Mouse (Mus musculus) layer of hippocampus, adult 2 months (tissue): Measurements from ENCODE around the gene Jph3. TPM values are rescaled to one million over a fixed set of nuclear protein-coding genes. Genes with fewer than 3 reads are reported as not detected.
A peak's percentile ranks its signal among the peaks of the same experiment; 100 is the strongest.

ENCODE experiments used
- DNase-seq, 2 experiments: peaks; one replicate each; pipeline ENCODE4 v3.0.0; 2022; ENCODE audit warnings: low spot score in 2 of 2
- H3K27ac ChIP-seq: fragments of 200-600 bp; 2 replicates; pipeline ENCODE4 v1.8.1; 2022
- H3K4me3 ChIP-seq: fragments of 200-600 bp; 2 replicates; pipeline ENCODE4 v1.8.1; 2022; ENCODE audit warnings: mild to moderate bottlenecking
- CTCF ChIP-seq: fragments of 200-600 bp; conservative IDR thresholded peaks from 2 replicates; pipeline ENCODE4 v1.8.1; 2022; ENCODE audit warnings: antibody characterized with exemption, mild to moderate bottlenecking, moderate library complexity
- total RNA-seq, 2 experiments: library from RNA; stranded (reverse); gene quantifications; 2 replicates each; pipeline ENCODE4 v1.2.3; 2021

Jph3 gene
- total RNA-seq, 2 experiments from 2014 or later = 318 to 346 TPM

DNA sequence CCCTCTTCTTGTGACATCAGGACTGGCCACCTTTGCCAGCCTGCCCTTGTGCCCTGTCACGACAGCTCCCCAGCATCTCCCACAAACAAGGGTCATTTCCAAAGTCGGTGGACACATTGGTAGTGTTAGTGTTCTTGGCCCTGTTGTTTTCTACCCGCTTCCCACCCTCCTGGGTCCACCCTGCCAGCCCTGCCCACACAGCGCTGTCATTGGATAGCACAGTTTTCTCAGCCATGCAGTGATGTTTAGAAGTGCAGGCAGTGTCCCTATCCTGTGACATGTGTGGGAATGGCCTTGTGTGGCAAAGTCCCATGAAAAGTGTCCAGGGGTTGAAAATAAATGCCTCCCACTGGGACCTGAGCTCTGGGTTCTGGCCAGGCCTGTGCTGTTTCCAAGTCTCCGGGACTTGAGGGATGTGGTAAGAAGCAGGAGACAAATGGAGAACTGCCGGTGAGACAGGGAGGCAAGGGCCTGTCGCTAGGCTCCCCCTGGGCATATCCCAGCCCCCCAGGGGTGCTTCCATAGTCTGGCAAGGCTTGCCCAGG lies 36.2 kb downstream of the Jph3 start:
- Histone ChIP-seq H3K27ac (0 out of 2 replicates have a peak overlapping the region, but pooled peaks have one; percentile 3), H3K4me3 (no peak overlapping the region)
- no peak for DNase-seq
- TF ChIP-seq CTCF = no peak

DNA sequence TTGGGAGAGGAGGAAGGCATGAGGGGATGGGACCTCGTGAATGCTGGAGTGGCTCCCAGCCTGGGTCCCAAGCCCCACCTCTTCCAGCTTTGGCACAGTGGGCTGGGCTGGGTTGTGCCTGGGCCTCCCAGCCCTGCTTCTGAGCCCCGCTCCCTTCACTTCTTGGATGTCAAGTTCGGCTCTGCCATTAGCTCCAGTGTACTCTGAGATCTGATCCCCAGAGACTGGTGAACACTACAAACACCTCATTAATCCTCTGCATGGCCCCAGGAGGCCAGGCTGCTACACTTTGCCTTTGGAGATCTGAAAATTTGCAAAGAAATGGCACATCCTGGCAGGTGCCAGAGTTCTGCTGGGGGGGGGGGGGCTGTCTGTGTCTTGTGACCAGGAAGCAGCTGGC lies 39.7 kb downstream of the Jph3 start:
- no peak for DNase-seq
- TF ChIP-seq CTCF = no peak
- H3K27ac ChIP-seq = 0 out of 2 replicates have a peak overlapping the region, but pooled peaks have one; percentile 5
- H3K4me3 ChIP-seq = no peak overlapping the region

DNA sequence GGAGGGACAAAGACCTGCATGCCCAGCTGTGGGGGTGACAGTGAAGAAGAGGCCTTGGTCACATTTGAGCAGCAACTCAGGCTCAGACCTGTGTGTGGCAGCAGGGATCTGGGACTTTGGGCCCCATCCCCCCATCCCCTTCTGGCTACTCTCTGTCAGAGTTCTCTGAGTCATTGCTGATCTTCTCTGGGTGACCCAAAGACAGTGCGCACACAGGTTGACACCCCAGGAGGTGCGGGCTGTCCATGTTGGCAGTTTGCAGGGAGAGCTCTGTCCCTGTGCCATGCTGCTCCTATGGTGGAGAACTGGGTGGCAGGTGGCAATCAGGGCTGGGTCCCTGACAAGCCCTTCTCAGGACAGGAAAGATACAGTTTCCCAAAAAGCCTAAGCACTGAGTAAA lies 40.2 kb downstream of the Jph3 start:
- no peak for DNase-seq
- TF ChIP-seq CTCF = no peak
- peak overlapping the region; percentile 5; the same call in 1 of the 2 replicates for H3K27ac ChIP-seq

GRCm38 (mm10) chr8:121770845-121771752 lies 41.7 kb downstream of the Jph3 start:
- H3K4me3 ChIP-seq = no peak overlapping the region

More for the DNA sequence above, 40.2 kb downstream of the Jph3 start:
- H3K4me3 ChIP-seq = no peak overlapping the region

DNA sequence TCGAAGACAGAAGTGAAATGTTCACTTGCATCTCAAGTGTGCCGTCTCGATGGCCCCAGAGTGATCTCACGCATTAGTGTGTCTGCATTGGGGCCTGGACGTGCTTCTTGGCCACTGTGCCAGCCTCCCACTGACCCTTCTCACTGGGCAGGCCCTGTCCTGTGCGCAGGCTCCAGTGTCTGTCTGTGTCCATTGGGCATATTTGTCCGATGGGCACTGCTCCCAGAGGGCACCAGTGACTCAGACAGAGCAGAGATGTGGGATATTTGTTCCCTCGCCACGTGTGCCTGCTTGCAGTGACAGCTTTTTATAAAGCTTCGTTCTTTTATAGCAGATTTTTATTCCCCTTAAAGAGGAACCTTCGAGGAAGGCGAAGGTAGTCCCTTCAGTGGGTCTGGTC lies 44.5 kb downstream of the Jph3 start:
- Histone ChIP-seq H3K27ac (no peak overlapping the region), H3K4me3 (no peak overlapping the region)
- DNase-seq = no peak
- no peak for TF ChIP-seq CTCF

More at GRCm38 (mm10) chr8:121770845-121771752, 41.7 kb downstream of the Jph3 start:
- no peak for DNase-seq
- H3K27ac ChIP-seq = peak overlapping the region; percentile 73
- TF ChIP-seq CTCF = no peak

GRCm38 (mm10) chr8:121782493-121782892 lies 53.1 kb downstream of the Jph3 start:
- no peak for DNase-seq

DNA sequence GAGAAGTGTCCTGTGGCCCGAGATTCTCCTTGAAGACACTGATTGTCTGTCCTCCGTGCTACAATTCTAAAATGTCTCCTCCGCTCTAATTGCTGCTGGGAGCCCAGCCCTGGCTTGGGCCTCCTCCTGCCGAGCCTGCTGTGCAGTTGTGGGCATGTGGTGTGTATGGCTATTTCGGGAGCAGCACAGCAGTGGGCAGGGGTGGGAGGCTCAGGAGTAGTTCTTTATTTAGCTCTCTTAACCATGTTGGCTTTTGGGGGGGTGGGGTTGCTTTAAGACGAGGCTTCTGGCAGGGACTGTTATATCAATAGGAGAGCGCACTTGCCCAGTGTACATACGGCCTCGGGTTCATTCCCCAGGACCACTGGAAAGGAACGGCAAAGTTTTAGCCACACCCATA lies 57.1 kb downstream of the Jph3 start:
- Histone ChIP-seq H3K27ac (peak overlapping the region; percentile 64; the same call in 1 of the 2 replicates), H3K4me3 (no peak overlapping the region; the same call in 1 of the 2 replicates)
- DNase-seq = peak in 1 of 2 experiments; percentile 50
- TF ChIP-seq CTCF = no peak

More at GRCm38 (mm10) chr8:121782493-121782892, 53.1 kb downstream of the Jph3 start:
- Histone ChIP-seq H3K27ac (no peak overlapping the region), H3K4me3 (no peak overlapping the region)
- TF ChIP-seq CTCF = no peak

DNA sequence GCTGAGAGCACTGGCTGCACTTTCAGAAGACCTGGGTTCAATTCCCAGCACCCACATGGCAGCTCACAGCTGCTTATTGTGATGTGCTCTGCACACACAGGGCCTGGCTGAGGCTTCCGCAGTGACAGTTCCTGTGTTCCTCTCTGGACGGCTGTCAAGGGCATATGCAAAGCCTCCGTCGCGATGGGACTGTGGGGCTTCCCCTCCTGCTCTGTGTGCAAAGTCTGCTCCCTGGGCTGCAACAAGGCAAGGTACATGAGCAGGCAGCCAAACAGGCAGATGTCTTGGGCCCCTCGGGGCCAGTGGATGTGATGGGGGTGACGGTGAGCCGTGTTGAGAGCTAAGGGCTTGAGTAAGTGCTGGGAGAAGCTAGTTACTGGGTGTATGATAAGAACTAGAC lies 59.4 kb downstream of the Jph3 start:
- TF ChIP-seq CTCF = no peak
- H3K4me3 ChIP-seq = no peak overlapping the region
- no peak overlapping the region for H3K27ac ChIP-seq
- DNase-seq = no peak

DNA sequence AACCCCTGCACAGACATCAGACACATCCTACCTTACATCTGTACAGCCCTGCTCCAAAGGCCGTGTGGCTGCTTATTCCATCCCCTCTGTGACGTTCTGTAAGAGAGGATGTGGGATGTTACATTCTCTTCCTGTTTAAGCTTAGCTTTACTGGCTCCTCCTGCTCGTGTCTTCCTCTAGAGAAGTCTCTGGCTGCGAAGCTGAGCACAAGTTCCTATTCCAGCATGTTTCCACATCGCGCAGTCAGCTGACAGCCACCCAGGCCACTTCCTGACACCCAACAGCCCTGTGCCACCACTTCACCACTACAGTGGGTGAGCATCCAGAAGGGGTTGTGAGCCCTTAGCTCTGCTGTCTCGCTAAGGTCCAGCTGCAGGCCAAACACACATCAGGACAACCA lies 62.7 kb downstream of the Jph3 start:
- DNase-seq = no peak
- H3K27ac ChIP-seq = peak overlapping the region; percentile 28; the same call in 1 of the 2 replicates
- no peak overlapping the region for H3K4me3 ChIP-seq
- no peak for TF ChIP-seq CTCF

GRCm38 (mm10) chr8:121792627-121793026 lies 63.2 kb downstream of the Jph3 start:
- Histone ChIP-seq H3K4me3 (no peak overlapping the region), H3K27ac (peak overlapping the region; percentile 28; the same call in 1 of the 2 replicates)
- DNase-seq = no peak
- no peak for TF ChIP-seq CTCF

DNA sequence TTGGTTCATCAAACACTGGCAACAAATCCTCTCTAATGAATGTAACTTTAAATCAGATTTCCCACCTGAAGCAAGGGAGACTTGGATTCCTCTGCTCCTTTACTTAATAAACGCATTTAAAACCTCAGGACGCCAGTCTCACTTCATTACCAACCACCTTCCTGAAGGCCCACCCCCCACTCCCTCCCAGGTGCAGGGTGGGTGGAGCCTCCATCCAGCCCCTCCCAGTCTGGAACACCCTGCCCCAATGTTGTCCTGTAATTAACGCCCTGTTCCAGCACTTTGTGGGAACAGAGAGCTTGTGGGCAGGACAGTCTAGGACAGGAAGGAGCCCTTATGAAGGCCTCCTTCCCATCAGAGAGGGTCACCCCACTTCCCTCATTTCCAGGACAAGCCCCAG lies 64.7 kb downstream of the Jph3 start:
- Histone ChIP-seq H3K27ac (peak overlapping the region; percentile 14; the same call in 1 of the 2 replicates), H3K4me3 (no peak overlapping the region)
- TF ChIP-seq CTCF = no peak
- DNase-seq = no peak

GRCm38 (mm10) chr8:121795461-121795860 lies 66.0 kb downstream of the Jph3 start:
- TF ChIP-seq CTCF = no peak
- H3K4me3 ChIP-seq = no peak overlapping the region
- H3K27ac ChIP-seq = no peak overlapping the region
- no peak for DNase-seq

DNA sequence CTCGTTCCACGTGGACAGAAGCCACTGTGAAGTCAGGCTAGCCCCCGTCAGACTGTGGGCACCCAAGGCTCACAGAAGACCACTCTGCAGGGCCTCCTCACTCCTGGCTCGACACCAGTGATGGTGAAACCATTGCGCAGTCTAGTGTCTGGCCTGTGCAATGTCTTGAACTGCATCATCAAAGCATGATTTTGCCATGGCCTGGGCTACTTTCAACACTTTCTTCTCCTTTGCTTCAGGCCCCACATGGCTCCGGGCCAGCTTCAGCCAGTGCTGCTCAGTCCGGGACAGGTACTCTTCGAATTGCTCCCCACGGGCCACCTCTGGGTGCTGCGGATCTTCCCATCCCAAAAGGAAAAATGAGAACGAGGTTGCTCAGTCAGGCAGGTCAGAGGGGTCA lies 67.0 kb downstream of the Jph3 start:
- TF ChIP-seq CTCF = no peak
- no peak overlapping the region for H3K27ac ChIP-seq
- no peak overlapping the region for H3K4me3 ChIP-seq
- DNase-seq = no peak

- no peak overlapping the region for H3K27ac ChIP-seq
- no peak for DNase-seq
- no peak for TF ChIP-seq CTCF
- no peak overlapping the region for H3K4me3 ChIP-seq
Measured at GRCm38 (mm10) chr8:121798401-121798800, 69.0 kb downstream of the Jph3 start.
